Comparison of ENCODE assay signal across 8 mouse cellular contexts in genomic region chrX:56732401-56732800, GRCm38 (mm10). TPM values are rescaled to one million over a fixed set of nuclear protein-coding genes. Genes with fewer than 3 reads are reported as not detected.
A peak's percentile ranks its signal among the peaks of the same experiment; 100 is the strongest.
DNase-seq lines count a peak whose midpoint lies in the region; ATAC-seq and TF ChIP-seq lines count a peak whose summit lies in the region.

No protein-coding gene starts in this region.

- H3K9me3 ChIP-seq in erythroblast, embryonic 14.5 days (ENCODE audit: control insufficient read depth, low read length): peaks cover 6% of the 10 kb centered on the region; the same call in 1 of the 2 replicates
- H3K9me3 ChIP-seq in E14TG2a.4 (ENCODE audit: low read length): no peaks in the 10 kb centered on the region
- H3K9me3 ChIP-seq in forebrain, embryonic 16.5 days (ENCODE audit: control insufficient read depth, low read length): no peaks in the 10 kb centered on the region
- H3K9me3 ChIP-seq in liver, embryonic 15.5 days (replicated peaks): no peaks in the 10 kb centered on the region

- WGBS in forebrain, embryonic 16.5 days: 17% methylated on average over 3 of the region's 3 CpGs
- WGBS in liver, embryonic 15.5 days (ENCODE audit: insufficient replicate concordance): 14% methylated on average over 3 of the region's 3 CpGs

- peaks cover 40% of the 10 kb centered on the region for H3K4me1 ChIP-seq in erythroblast, embryonic 14.5 days (ENCODE audit: control insufficient read depth)
- peaks cover 30% of the 10 kb centered on the region for H3K4me1 ChIP-seq in E14TG2a.4 (replicated peaks; ENCODE audit: low read depth, low read length)
- no peaks in the 10 kb centered on the region for H3K4me1 ChIP-seq in forebrain, embryonic 16.5 days (replicated peaks; ENCODE audit: control insufficient read depth, insufficient read depth, low read length)
- H3K4me1 ChIP-seq in liver, embryonic 15.5 days (replicated peaks): peaks cover 19% of the 10 kb centered on the region

- H3K27me3 ChIP-seq in erythroblast, embryonic 14.5 days (ENCODE audit: control insufficient read depth): peaks cover 61% of the 10 kb centered on the region
- H3K27me3 ChIP-seq in E14TG2a.4 (ENCODE audit: insufficient read depth, low read length): 0 out of 2 replicates have a peak, but pooled peaks cover 4% of the 10 kb centered on the region
- no peaks in the 10 kb centered on the region for H3K27me3 ChIP-seq in forebrain, embryonic 16.5 days (replicated peaks; ENCODE audit: control insufficient read depth, insufficient read depth, low read length)
- H3K27me3 ChIP-seq in liver, embryonic 15.5 days: peaks cover 44% of the 10 kb centered on the region

- no peaks in the 10 kb centered on the region for H3K36me3 ChIP-seq in erythroblast, embryonic 14.5 days (ENCODE audit: control insufficient read depth)
- H3K36me3 ChIP-seq in E14TG2a.4 (ENCODE audit: insufficient read depth, low read length): no peaks in the 10 kb centered on the region
- H3K36me3 ChIP-seq in forebrain, embryonic 16.5 days (ENCODE audit: control insufficient read depth, insufficient read depth): no peaks in the 10 kb centered on the region
- no peaks in the 10 kb centered on the region for H3K36me3 ChIP-seq in liver, embryonic 15.5 days (replicated peaks)

- H3K27ac ChIP-seq in forebrain, embryonic 16.5 days (ENCODE audit: low read length): no peak overlapping the region; the same call in 1 of the 2 replicates
- H3K27ac ChIP-seq in liver, embryonic 15.5 days (replicated peaks): no peak overlapping the region

- peak overlapping the region; percentile 54 for H3K4me2 ChIP-seq in forebrain, embryonic 16.5 days (ENCODE audit: low read length)
- no peak overlapping the region for H3K4me2 ChIP-seq in liver, embryonic 15.5 days

- ATAC-seq in erythroblast, adult 5-6 weeks (replicated peaks; ENCODE audit: low FRiP score, poor library complexity, severe bottlenecking): no peak
- no peak for ATAC-seq in forebrain, embryonic 16.5 days
- no peak for ATAC-seq in liver, embryonic 15.5 days (ENCODE audit: insufficient read depth)

- H3K9ac ChIP-seq in forebrain, embryonic 16.5 days (replicated peaks; ENCODE audit: low read depth, low read length): peak overlapping the region; percentile 29; the same call in 1 of the 2 replicates
- H3K9ac ChIP-seq in liver, embryonic 15.5 days: no peak overlapping the region

- intact Hi-C loops in left cerebral cortex, postnatal 10 days (cut with DNase I): no loop called here

- peak overlapping the region; percentile 61 for H3K4me3 ChIP-seq in erythroblast, embryonic 14.5 days (replicated peaks)
- peak overlapping the region; percentile 81 for H3K4me3 ChIP-seq in E14TG2a.4 (replicated peaks; ENCODE audit: low read length)
- H3K4me3 ChIP-seq in forebrain, embryonic 16.5 days (replicated peaks; ENCODE audit: low read length): peak overlapping the region; percentile 63
- H3K4me3 ChIP-seq in liver, embryonic 15.5 days (replicated peaks): peak overlapping the region; percentile 55

- no peak for TF ChIP-seq CTCF in E14TG2a.4 (conservative IDR thresholded peaks at IDR 0.05; ENCODE audit: low read length)

- DNase-seq in left cerebral cortex, postnatal 10 days (ENCODE audit: extremely low spot score in 1 of 2, low spot score in 2 of 2): no peak
- DNase-seq in right cerebral cortex, postnatal 14 days: no peak
- DNase-seq in urinary bladder, postnatal 10 days (ENCODE audit: low spot score): no peak

RNA-seq across cellular contexts. Expression of gene Fhl1, which starts 0.8 kb away (rescaled TPM):
- 0.12 and 0.17 TPM in 2 replicates for polyA plus RNA-seq in erythroblast, embryonic 14.5 days (2012)
- not detected in 2 replicates for total RNA-seq in erythroblast, adult 5-6 weeks (2015; ENCODE audit: low replicate concordance)
- total RNA-seq in erythroblast, adult 5-6 weeks (2017; ENCODE audit: low replicate concordance): 0.34 TPM in 1 of 2 replicates, not detected in the other
- 103 and 125 TPM in 2 replicates for polyA plus RNA-seq in forebrain, embryonic 16.5 days (2015; fragmentation: Nextera tagmentation; extraction: Ambion mirVana)
- polyA plus RNA-seq in liver, embryonic 15.5 days (2015; fragmentation: Nextera tagmentation; extraction: Ambion mirVana): 17.6 and 22.2 TPM in 2 replicates
- 100 to 1,000 TPM; 175 to 185 TPM for total RNA-seq in left cerebral cortex, postnatal 10 days (2021)

Comparison
In these comparisons a context has a peak if more than half of its experiments do, and no peak if none do; other contexts are left out.
1. RNA of gene Fhl1, which starts 0.8 kb away (polyA plus RNA-seq): 103 to 125 TPM in forebrain, embryonic 16.5 days and 17.6 to 22.2 TPM in liver, embryonic 15.5 days; 0.12 to 0.17 TPM in erythroblast, embryonic 14.5 days; every median in the first group is over 10 times any median in the second.
2. Peak in every context shown above with its lines, with median percentiles within 50 percentile points of each other: H3K4me3 ChIP-seq.